Mouse (Mus musculus): Measurements from ENCODE around the gene Vmn1r46.
"Not testable (repeated sequence)": the region's sequence is repeated elsewhere in the genome, so short reads cannot be mapped to it uniquely, and the experiment has no call there.

Gene Vmn1r46

DNA sequence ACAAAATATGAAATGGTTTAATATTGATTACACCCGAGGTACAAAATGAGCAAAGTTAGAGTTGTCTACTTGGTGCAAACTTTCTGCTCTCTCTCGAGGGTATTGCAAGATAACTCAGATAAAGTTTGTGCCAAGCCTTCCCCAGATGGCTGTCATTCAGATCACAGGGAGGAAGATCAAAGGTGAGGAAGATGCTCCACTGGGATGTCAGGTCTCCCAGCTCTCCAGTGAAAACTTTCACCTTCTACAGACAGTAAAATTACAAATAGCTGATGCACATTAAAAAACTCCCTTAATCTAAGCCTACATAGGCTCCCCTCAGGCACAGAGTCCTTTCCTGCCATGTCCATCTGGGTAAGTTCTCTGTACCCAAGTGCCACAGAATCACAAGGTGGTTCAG lies at the start of gene Vmn1r46:
Vmn1r46 (plus strand) TSS at position 301 of the 400 bp plus-strand sequence.
- no peak for DNase-seq

DNA sequence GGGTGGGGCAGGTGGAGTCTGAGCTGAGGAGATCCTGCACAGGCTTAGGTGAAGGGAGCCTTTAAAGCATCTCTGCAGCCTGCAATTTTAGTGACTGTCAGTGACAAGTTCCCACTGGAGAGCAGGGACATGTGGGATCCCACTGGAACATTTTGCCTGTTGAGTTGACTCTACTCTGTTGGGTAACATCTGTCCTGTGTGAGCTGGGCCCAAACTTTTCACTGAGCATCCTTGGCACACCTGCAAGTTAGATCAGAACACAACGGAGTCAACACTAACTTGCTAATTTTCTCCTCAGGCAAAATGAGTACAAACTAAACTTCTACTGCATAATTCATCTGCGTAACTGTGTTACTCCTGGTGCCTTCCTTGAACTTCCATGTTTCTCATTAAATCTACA lies 28.6 kb upstream of the Vmn1r46 start, which contains the start of gene Vmn1r45:
Vmn1r45 (minus strand) TSS at position 101 of the 400 bp plus-strand sequence.
- DNase-seq = not testable (repeated sequence)

- DNase-seq = no peak
Measured at GRCm38 (mm10) chr6:89940926-89941325, 28.2 kb upstream of the Vmn1r46 start.

GRCm38 (mm10) chr6:89953556-89953955 lies 15.6 kb upstream of the Vmn1r46 start:
- DNase-seq = no peak

- DNase-seq = no peak
Measured at GRCm38 (mm10) chr6:89966341-89966740, 2.8 kb upstream of the Vmn1r46 start.

DNA sequence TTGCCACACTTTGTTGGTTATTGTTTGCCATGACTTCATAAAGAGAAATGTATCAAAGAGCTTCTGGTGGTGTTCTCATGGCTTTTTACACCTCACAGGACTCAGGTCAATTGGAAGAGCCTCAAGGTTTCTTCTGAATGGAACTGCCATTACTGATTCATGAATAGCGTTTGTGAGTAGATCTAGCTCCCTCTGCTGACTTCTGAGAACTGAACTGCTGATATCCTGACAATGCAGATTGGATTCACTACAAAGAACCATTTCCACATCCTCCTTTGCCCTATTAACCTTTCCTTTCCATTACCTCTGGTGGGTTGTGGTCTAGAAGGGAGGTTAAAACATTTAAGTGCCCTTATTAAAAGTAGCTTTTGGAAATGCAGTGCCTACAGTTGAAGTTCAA lies 16.9 kb downstream of the Vmn1r46 start:
- DNase-seq = no peak

DNA sequence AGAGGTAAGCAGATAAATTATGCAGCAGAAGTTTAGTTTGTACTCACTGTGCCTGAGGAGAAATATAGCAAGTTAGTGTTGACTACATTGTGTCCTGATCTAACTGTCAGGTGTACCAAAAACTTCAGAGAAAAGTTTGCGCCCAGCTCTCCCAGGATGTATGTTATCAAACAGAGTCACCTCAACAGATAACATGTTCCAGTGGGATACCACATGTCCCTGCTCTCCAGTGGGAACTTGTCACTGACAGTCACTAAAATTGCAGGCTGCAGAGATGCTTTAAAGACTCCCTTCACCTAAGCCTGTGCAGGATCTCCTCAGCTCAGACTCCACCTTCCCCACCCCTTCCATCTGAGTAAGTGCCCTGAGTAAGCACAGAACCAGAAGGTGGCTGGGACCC lies 46.7 kb downstream of the Vmn1r46 start, which contains the start of gene Vmn1r47:
Vmn1r47 (plus strand) TSS at position 301 of the 400 bp plus-strand sequence.
- DNase-seq = not testable (repeated sequence)
